Mouse (Mus musculus): Measurements from ENCODE around the gene Spty2d1. TPM values are rescaled to one million over a fixed set of nuclear protein-coding genes. Genes with fewer than 3 reads are reported as not detected.
A peak's percentile ranks its signal among the peaks of the same experiment; 100 is the strongest.

Spty2d1 gene
- polyA plus RNA-seq (2014; fragmentation: Nextera tagmentation; extraction: Ambion mirVana), result 14.1 and 14.3 TPM in 2 replicates

- Histone ChIP-seq H3K9ac (ENCODE audit: low read length) (peak within 1 kb of the TSS; percentile 64), H3K4me1 (ENCODE audit: control insufficient read depth, insufficient read depth, low read length) (peaks cover 10% of the 10 kb centered on the region), H3K36me3 (ENCODE audit: control insufficient read depth, insufficient read depth, low read length) (no peaks in the 10 kb centered on the region), H3K4me2 (ENCODE audit: low read depth) (peak within 1 kb of the TSS; percentile 81), H3K9me3 (ENCODE audit: control insufficient read depth, low read length) (no peaks in the 10 kb centered on the region), H3K27ac (ENCODE audit: low read depth, low read length) (peak within 1 kb of the TSS; percentile 58; the same call in 1 of the 2 replicates), H3K4me3 (ENCODE audit: low read depth, low read length) (peak within 1 kb of the TSS; percentile 62), H3K27me3 (ENCODE audit: control insufficient read depth, insufficient read depth, low read length) (no peaks in the 10 kb centered on the region)
- ATAC-seq (ENCODE audit: insufficient read depth, low FRiP score, low TSS enrichment) (peak; percentile 93), DNase-seq (ENCODE audit: low spot score) (peak; percentile 96)
- 1% methylated on average over 53 of the region's 57 CpGs for WGBS
Observed at GRCm38 (mm10) chr7:47008168-47008993, at the start of gene Spty2d1. Spty2d1 (minus strand) TSS chr7:47008411.

GRCm38 (mm10) chr7:47056273-47056672 lies 48.1 kb upstream of the Spty2d1 start:
- no peaks in the 10 kb centered on the region for H3K9me3 ChIP-seq (ENCODE audit: control insufficient read depth, low read length)
- H3K4me3 ChIP-seq (ENCODE audit: low read depth, low read length), result no peak overlapping the region
- no peaks in the 10 kb centered on the region for H3K4me1 ChIP-seq (ENCODE audit: control insufficient read depth, insufficient read depth, low read length)
- no peak overlapping the region for H3K27ac ChIP-seq (ENCODE audit: low read depth, low read length)
- DNase-seq (ENCODE audit: low spot score) (no peak), ATAC-seq (ENCODE audit: insufficient read depth, low FRiP score, low TSS enrichment) (no peak)
- no peak overlapping the region for H3K9ac ChIP-seq (ENCODE audit: low read length)
- H3K36me3 ChIP-seq (ENCODE audit: control insufficient read depth, insufficient read depth, low read length), result no peaks in the 10 kb centered on the region
- H3K27me3 ChIP-seq (ENCODE audit: control insufficient read depth, insufficient read depth, low read length), result no peaks in the 10 kb centered on the region
- WGBS, result 88% methylated on average over 4 of the region's 4 CpGs
- no peak overlapping the region for H3K4me2 ChIP-seq (ENCODE audit: low read depth)

- ATAC-seq (ENCODE audit: insufficient read depth, low FRiP score, low TSS enrichment), result no peak
- no peak overlapping the region for H3K4me2 ChIP-seq (ENCODE audit: low read depth)
- 82% methylated on average over 9 of the region's 9 CpGs for WGBS
Observed at GRCm38 (mm10) chr7:47055744-47056143, 47.5 kb upstream of the Spty2d1 start.

GRCm38 (mm10) chr7:47054666-47055065 lies 46.5 kb upstream of the Spty2d1 start:
- no peaks in the 10 kb centered on the region for H3K27me3 ChIP-seq (ENCODE audit: control insufficient read depth, insufficient read depth, low read length)
- H3K4me3 ChIP-seq (ENCODE audit: low read depth, low read length), result no peak overlapping the region
- DNase-seq (ENCODE audit: low spot score), result no peak
- no peak overlapping the region for H3K27ac ChIP-seq (ENCODE audit: low read depth, low read length)
- H3K9me3 ChIP-seq (ENCODE audit: control insufficient read depth, low read length), result no peaks in the 10 kb centered on the region
- H3K36me3 ChIP-seq (ENCODE audit: control insufficient read depth, insufficient read depth, low read length), result no peaks in the 10 kb centered on the region
- no peak overlapping the region for H3K4me2 ChIP-seq (ENCODE audit: low read depth)
- no peaks in the 10 kb centered on the region; the same call in 1 of the 2 replicates for H3K4me1 ChIP-seq (ENCODE audit: control insufficient read depth, insufficient read depth, low read length)
- no peak overlapping the region for H3K9ac ChIP-seq (ENCODE audit: low read length)
- ATAC-seq (ENCODE audit: insufficient read depth, low FRiP score, low TSS enrichment), result no peak
- WGBS, result 80% methylated on average over 2 of the region's 2 CpGs

More at GRCm38 (mm10) chr7:47055744-47056143, 47.5 kb upstream of the Spty2d1 start:
- H3K27ac ChIP-seq (ENCODE audit: low read depth, low read length), result no peak overlapping the region
- H3K27me3 ChIP-seq (ENCODE audit: control insufficient read depth, insufficient read depth, low read length), result no peaks in the 10 kb centered on the region
- no peak for DNase-seq (ENCODE audit: low spot score)
- H3K4me1 ChIP-seq (ENCODE audit: control insufficient read depth, insufficient read depth, low read length), result no peaks in the 10 kb centered on the region
- no peak overlapping the region for H3K4me3 ChIP-seq (ENCODE audit: low read depth, low read length)
- H3K36me3 ChIP-seq (ENCODE audit: control insufficient read depth, insufficient read depth, low read length), result no peaks in the 10 kb centered on the region
- no peak overlapping the region for H3K9ac ChIP-seq (ENCODE audit: low read length)
- no peaks in the 10 kb centered on the region for H3K9me3 ChIP-seq (ENCODE audit: control insufficient read depth, low read length)

- WGBS, result 94% methylated on average over 15 of the region's 15 CpGs
Observed at GRCm38 (mm10) chr7:47053287-47053686, 45.1 kb upstream of the Spty2d1 start.

GRCm38 (mm10) chr7:47052276-47052675 lies 44.1 kb upstream of the Spty2d1 start:
- WGBS, result 63% methylated on average over 3 of the region's 3 CpGs
- Histone ChIP-seq H3K4me3 (ENCODE audit: low read depth, low read length) (no peak overlapping the region), H3K9me3 (ENCODE audit: control insufficient read depth, low read length) (no peaks in the 10 kb centered on the region), H3K27me3 (ENCODE audit: control insufficient read depth, insufficient read depth, low read length) (no peaks in the 10 kb centered on the region), H3K27ac (ENCODE audit: low read depth, low read length) (no peak overlapping the region), H3K4me1 (ENCODE audit: control insufficient read depth, insufficient read depth, low read length) (no peaks in the 10 kb centered on the region; the same call in 1 of the 2 replicates), H3K36me3 (ENCODE audit: control insufficient read depth, insufficient read depth, low read length) (no peaks in the 10 kb centered on the region), H3K9ac (ENCODE audit: low read length) (peak overlapping the region; percentile 18), H3K4me2 (ENCODE audit: low read depth) (no peak overlapping the region)
- no peak for ATAC-seq (ENCODE audit: insufficient read depth, low FRiP score, low TSS enrichment)
- DNase-seq (ENCODE audit: low spot score), result no peak

More at GRCm38 (mm10) chr7:47053287-47053686, 45.1 kb upstream of the Spty2d1 start:
- H3K36me3 ChIP-seq (ENCODE audit: control insufficient read depth, insufficient read depth, low read length), result no peaks in the 10 kb centered on the region
- no peak overlapping the region for H3K9ac ChIP-seq (ENCODE audit: low read length)
- ATAC-seq (ENCODE audit: insufficient read depth, low FRiP score, low TSS enrichment), result no peak
- no peaks in the 10 kb centered on the region; the same call in 1 of the 2 replicates for H3K4me1 ChIP-seq (ENCODE audit: control insufficient read depth, insufficient read depth, low read length)
- no peak overlapping the region for H3K4me2 ChIP-seq (ENCODE audit: low read depth)
- H3K27me3 ChIP-seq (ENCODE audit: control insufficient read depth, insufficient read depth, low read length), result no peaks in the 10 kb centered on the region
- H3K27ac ChIP-seq (ENCODE audit: low read depth, low read length), result no peak overlapping the region
- no peak for DNase-seq (ENCODE audit: low spot score)
- no peaks in the 10 kb centered on the region for H3K9me3 ChIP-seq (ENCODE audit: control insufficient read depth, low read length)
- H3K4me3 ChIP-seq (ENCODE audit: low read depth, low read length), result no peak overlapping the region

- Histone ChIP-seq H3K4me2 (ENCODE audit: low read depth) (peak overlapping the region; percentile 61), H3K9ac (ENCODE audit: low read length) (no peak overlapping the region; the same call in 1 of the 2 replicates), H3K36me3 (ENCODE audit: control insufficient read depth, insufficient read depth, low read length) (no peaks in the 10 kb centered on the region), H3K4me1 (ENCODE audit: control insufficient read depth, insufficient read depth, low read length) (no peaks in the 10 kb centered on the region; the same call in 1 of the 2 replicates), H3K27me3 (ENCODE audit: control insufficient read depth, insufficient read depth, low read length) (no peaks in the 10 kb centered on the region), H3K27ac (ENCODE audit: low read depth, low read length) (no peak overlapping the region), H3K9me3 (ENCODE audit: control insufficient read depth, low read length) (no peaks in the 10 kb centered on the region), H3K4me3 (ENCODE audit: low read depth, low read length) (peak overlapping the region; percentile 74)
- ATAC-seq (ENCODE audit: insufficient read depth, low FRiP score, low TSS enrichment), result no peak
- WGBS, result 43% methylated on average over 1 of the region's 2 CpGs
- DNase-seq (ENCODE audit: low spot score), result peak; percentile 25
Observed at GRCm38 (mm10) chr7:47051404-47052151, 43.4 kb upstream of the Spty2d1 start.

- peak overlapping the region; percentile 74 for H3K4me3 ChIP-seq (ENCODE audit: low read depth, low read length)
- ATAC-seq (ENCODE audit: insufficient read depth, low FRiP score, low TSS enrichment) (peak; percentile 69), DNase-seq (ENCODE audit: low spot score) (no peak)
- no peaks in the 10 kb centered on the region; the same call in 1 of the 2 replicates for H3K4me1 ChIP-seq (ENCODE audit: control insufficient read depth, insufficient read depth, low read length)
- H3K36me3 ChIP-seq (ENCODE audit: control insufficient read depth, insufficient read depth, low read length), result no peaks in the 10 kb centered on the region
- H3K4me2 ChIP-seq (ENCODE audit: low read depth), result peak overlapping the region; percentile 61
- H3K27me3 ChIP-seq (ENCODE audit: control insufficient read depth, insufficient read depth, low read length), result no peaks in the 10 kb centered on the region
- WGBS, result under 1% methylated on average over 34 of the region's 34 CpGs
- peak overlapping the region; percentile 94 for H3K27ac ChIP-seq (ENCODE audit: low read depth, low read length)
- peak overlapping the region; percentile 85 for H3K9ac ChIP-seq (ENCODE audit: low read length)
- no peaks in the 10 kb centered on the region for H3K9me3 ChIP-seq (ENCODE audit: control insufficient read depth, low read length)
Observed at GRCm38 (mm10) chr7:47050766-47051165, 42.6 kb upstream of the Spty2d1 start.

Measured in neural tube, embryonic 11.5 days (tissue).